Mouse (Mus musculus) kidney, adult 9 months (tissue): ENCODE data around the gene Kcnk12.

ENCODE experiments used
- DNase-seq: peaks from one replicate; pipeline ENCODE4 v3.0.0; 2022

Gene Kcnk12

GRCm38 (mm10) chr17:87696814-87697213 lies 101.0 kb downstream of the Kcnk12 start:
- DNase-seq: no peak

DNA sequence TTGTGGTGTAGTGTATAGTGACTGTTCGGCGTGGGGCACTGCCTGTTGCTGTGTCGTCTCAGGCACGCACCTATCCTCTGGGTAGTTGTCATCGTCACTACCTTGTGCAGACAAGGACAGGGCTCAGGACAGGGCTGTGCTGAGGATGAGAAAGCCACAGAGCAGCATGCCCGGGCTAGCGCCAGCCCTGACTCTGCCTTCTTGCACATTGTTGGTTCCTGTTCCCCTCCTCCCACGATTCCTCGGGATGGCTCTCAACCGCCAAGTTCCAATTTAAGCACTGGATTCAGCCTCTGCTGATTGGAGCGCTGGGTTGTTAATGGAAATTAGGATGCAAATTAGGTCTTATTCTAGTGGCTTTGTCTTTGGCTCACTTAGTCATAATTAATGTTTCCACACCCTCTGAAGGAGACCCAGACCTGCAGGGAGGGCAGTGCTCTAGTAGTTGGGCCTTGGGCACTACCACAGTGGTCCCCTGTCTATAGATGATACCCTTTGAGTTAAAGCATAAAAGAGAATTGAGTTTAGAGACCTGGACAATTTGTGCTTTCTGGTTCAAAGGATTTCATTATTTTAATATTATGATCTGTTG lies 101.8 kb downstream of the Kcnk12 start:
- DNase-seq: no peak
